Mouse (Mus musculus) embryonic facial prominence, embryonic 12.5 days (tissue): ENCODE data around the gene Fbn1. TPM values are rescaled to one million over a fixed set of nuclear protein-coding genes. Genes with fewer than 3 reads are reported as not detected.

Source experiments
- ATAC-seq: fragments of 200-750 bp; cut with Nextera tagmentation; 2 replicates; pipeline ENCODE4 v1.8.0; 2017; ENCODE audit not compliant: insufficient number of reproducible peaks, insufficient read depth, low FRiP score, low TSS enrichment
- H3K27ac ChIP-seq: fragments of 300-500 bp; sonication (generic); 2 replicates; pipeline ENCODE4 v1.5.1; 2016; ENCODE audit warnings: mild to moderate bottlenecking
- H3K27me3 ChIP-seq: fragments of 300-500 bp; sonication (generic); 2 replicates; pipeline ENCODE4 v1.6.1; 2016; ENCODE audit warnings: mild to moderate bottlenecking, moderate library complexity
- H3K36me3 ChIP-seq: fragments of 300-500 bp; sonication (generic); 2 replicates; pipeline ENCODE4 v1.6.1; 2016; ENCODE audit warnings: mild to moderate bottlenecking
- H3K4me1 ChIP-seq: fragments of 300-500 bp; sonication (generic); 2 replicates; pipeline ENCODE4 v1.6.1; 2016
- H3K4me2 ChIP-seq: fragments of 300-500 bp; sonication (generic); replicated peaks from 2 replicates; pipeline ENCODE4 v1.6.1; 2016; ENCODE audit warnings: mild to moderate bottlenecking, moderate library complexity
- H3K4me3 ChIP-seq: fragments of 300-500 bp; sonication (generic); 2 replicates; pipeline ENCODE4 v1.5.1; 2016; ENCODE audit warnings: mild to moderate bottlenecking
- H3K9ac ChIP-seq: fragments of 300-500 bp; sonication (generic); 2 replicates; pipeline ENCODE4 v1.6.1; 2016; ENCODE audit warnings: mild to moderate bottlenecking, moderate library complexity
- H3K9me3 ChIP-seq: fragments of 300-500 bp; sonication (generic); 2 replicates; pipeline ENCODE4 v1.6.1; 2016; ENCODE audit warnings: mild to moderate bottlenecking, moderate library complexity
- WGBS: fragments of 180-500 bp; shearing (Covaris S2); methylation state at CpG from one replicate; pipeline ENCODE4 v1.1.7; 2016; 5-methylcytosine and 5-hydroxymethylcytosine counted together
- polyA plus RNA-seq: library from polyadenylated mRNA; unstranded; fragments of >200 nt; fragmentation: Nextera tagmentation; extraction: Ambion mirVana; gene quantifications from 2 replicates; pipeline ENCODE4 v1.2.1, GENCODE M21; 2016

The Fbn1 gene
- polyA plus RNA-seq, 1 experiment from 2014 or later: 27.1 TPM

DNA sequence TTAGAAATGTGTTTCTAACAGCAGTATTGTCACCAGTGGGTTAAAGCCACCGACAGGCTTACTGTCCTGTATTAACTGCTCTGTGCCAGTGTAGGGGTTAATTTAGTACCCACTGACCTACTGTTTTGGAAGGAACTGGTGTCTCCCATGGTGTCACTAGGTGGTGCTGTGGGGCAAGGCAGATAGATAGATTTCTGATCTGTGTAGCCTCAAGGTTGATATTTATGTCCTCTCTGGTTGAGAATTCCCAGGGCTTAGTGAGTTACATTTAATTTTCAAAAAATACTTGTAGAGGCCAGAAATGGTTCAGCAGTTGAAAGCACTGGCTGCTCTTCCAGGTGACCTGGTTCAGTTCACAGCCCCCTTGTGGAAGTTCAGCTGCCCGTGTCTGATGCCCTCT lies 255.5 kb downstream of the Fbn1 start:
- no peak for ATAC-seq
- no peak overlapping the region for H3K27ac ChIP-seq
- no peak overlapping the region for H3K9ac ChIP-seq
- WGBS: 53% methylated on average over 2 of the region's 2 CpGs
- no peak overlapping the region for H3K4me2 ChIP-seq
- H3K36me3 ChIP-seq: peaks cover 65% of the 10 kb centered on the region
- no peak overlapping the region for H3K4me3 ChIP-seq
- H3K4me1 ChIP-seq: peaks cover 19% of the 10 kb centered on the region
- H3K9me3 ChIP-seq: 0 out of 2 replicates have a peak, but pooled peaks cover 3% of the 10 kb centered on the region
- no peaks in the 10 kb centered on the region for H3K27me3 ChIP-seq

DNA sequence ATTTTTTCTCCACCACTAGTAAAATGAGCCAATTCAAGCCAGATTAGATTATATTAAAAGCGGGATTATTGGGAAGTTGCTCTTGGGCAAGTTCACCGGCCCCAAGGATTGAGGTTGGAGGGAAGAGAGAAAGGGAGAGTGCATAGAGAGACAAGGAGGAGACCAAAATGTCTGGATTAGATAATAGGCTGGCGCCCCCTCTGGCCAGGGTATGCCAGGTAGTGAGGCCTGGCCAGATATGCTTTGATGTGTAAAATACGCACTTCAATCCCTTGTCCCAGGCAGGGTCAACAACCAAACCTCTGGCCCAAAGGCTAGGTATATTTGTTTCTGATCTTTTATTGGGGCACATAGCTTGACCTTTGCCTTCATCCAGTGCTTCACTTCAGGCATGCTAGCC lies 256.0 kb downstream of the Fbn1 start:
- ATAC-seq: no peak
- H3K27ac ChIP-seq: no peak overlapping the region

More for the DNA sequence above, 256.0 kb downstream of the Fbn1 start:
- WGBS: 89% methylated on average over 4 of the region's 4 CpGs
- H3K9me3 ChIP-seq: 0 out of 2 replicates have a peak, but pooled peaks cover 3% of the 10 kb centered on the region
- no peaks in the 10 kb centered on the region for H3K27me3 ChIP-seq
- no peak overlapping the region for H3K4me3 ChIP-seq
- H3K9ac ChIP-seq: no peak overlapping the region
- H3K36me3 ChIP-seq: peaks cover 60% of the 10 kb centered on the region
- peaks cover 19% of the 10 kb centered on the region for H3K4me1 ChIP-seq
- no peak overlapping the region for H3K4me2 ChIP-seq

Other genes starting within 250 kb of the Fbn1 start
- gene Gm9913, start 2.9 kb downstream of the Fbn1 start, polyA plus RNA-seq: 0.51 and 0.67 TPM in 2 replicates
- gene Cep152, start 117.1 kb upstream of the Fbn1 start, polyA plus RNA-seq: 9.5 and 10.1 TPM in 2 replicates
- gene Eid1, start 165.1 kb upstream of the Fbn1 start, polyA plus RNA-seq: 345 and 361 TPM in 2 replicates
- 2.5 and 2.7 TPM in 2 replicates for gene Shc4, start 216.2 kb upstream of the Fbn1 start, polyA plus RNA-seq